Mouse (Mus musculus): Measurements from ENCODE around the gene Cd180. TPM values are rescaled to one million over a fixed set of nuclear protein-coding genes. Genes with fewer than 3 reads are reported as not detected.

Gene Cd180
- polyA plus RNA-seq, 1 experiment from 2014 or later = 0.62 TPM

- H3K27me3 ChIP-seq (ENCODE audit: control insufficient read depth, insufficient read depth, low read length) = no peaks in the 10 kb centered on the region
- no peaks in the 10 kb centered on the region; the same call in 1 of the 2 replicates for H3K4me1 ChIP-seq (ENCODE audit: control insufficient read depth, insufficient read depth, low read length)
- H3K9ac ChIP-seq (ENCODE audit: low read length) = no peak overlapping the region
- H3K4me3 ChIP-seq (ENCODE audit: low read length) = no peak overlapping the region
- H3K9me3 ChIP-seq (replicated peaks; ENCODE audit: control insufficient read depth, low read length) = no peaks in the 10 kb centered on the region
- peaks cover 49% of the 10 kb centered on the region for H3K36me3 ChIP-seq (ENCODE audit: control insufficient read depth, insufficient read depth)
- no peak overlapping the region for H3K4me2 ChIP-seq (ENCODE audit: low read depth, low read length)
- H3K27ac ChIP-seq (ENCODE audit: low read length) = no peak overlapping the region
- ATAC-seq (replicated peaks; ENCODE audit: extremely low read depth, insufficient read depth, low FRiP score) = no peak
- WGBS = 91% methylated on average over 10 of the region's 10 CpGs
These were observed 68.8 kb downstream of the Cd180 start for GRCm38 (mm10) chr13:102762203-102762602.

GRCm38 (mm10) chr13:102764218-102764617 lies 70.9 kb downstream of the Cd180 start:
- WGBS = 68% methylated on average over 1 of the region's 1 CpGs
- Histone ChIP-seq H3K27ac (ENCODE audit: low read length) (no peak overlapping the region), H3K4me2 (ENCODE audit: low read depth, low read length) (no peak overlapping the region), H3K4me1 (ENCODE audit: control insufficient read depth, insufficient read depth, low read length) (no peaks in the 10 kb centered on the region; the same call in 1 of the 2 replicates), H3K4me3 (ENCODE audit: low read length) (no peak overlapping the region), H3K9ac (ENCODE audit: low read length) (no peak overlapping the region), H3K9me3 (replicated peaks; ENCODE audit: control insufficient read depth, low read length) (no peaks in the 10 kb centered on the region), H3K27me3 (ENCODE audit: control insufficient read depth, insufficient read depth, low read length) (no peaks in the 10 kb centered on the region), H3K36me3 (ENCODE audit: control insufficient read depth, insufficient read depth) (peaks cover 46% of the 10 kb centered on the region)
- no peak for ATAC-seq (replicated peaks; ENCODE audit: extremely low read depth, insufficient read depth, low FRiP score)

GRCm38 (mm10) chr13:102765216-102765615 lies 71.9 kb downstream of the Cd180 start:
- Histone ChIP-seq H3K4me2 (ENCODE audit: low read depth, low read length) (no peak overlapping the region), H3K36me3 (ENCODE audit: control insufficient read depth, insufficient read depth) (peaks cover 41% of the 10 kb centered on the region), H3K9ac (ENCODE audit: low read length) (no peak overlapping the region), H3K9me3 (replicated peaks; ENCODE audit: control insufficient read depth, low read length) (no peaks in the 10 kb centered on the region), H3K27ac (ENCODE audit: low read length) (no peak overlapping the region), H3K27me3 (ENCODE audit: control insufficient read depth, insufficient read depth, low read length) (no peaks in the 10 kb centered on the region), H3K4me1 (ENCODE audit: control insufficient read depth, insufficient read depth, low read length) (no peaks in the 10 kb centered on the region; the same call in 1 of the 2 replicates), H3K4me3 (ENCODE audit: low read length) (no peak overlapping the region)
- 90% methylated on average over 11 of the region's 11 CpGs for WGBS
- no peak for ATAC-seq (replicated peaks; ENCODE audit: extremely low read depth, insufficient read depth, low FRiP score)

GRCm38 (mm10) chr13:102767110-102767509 lies 73.8 kb downstream of the Cd180 start:
- H3K9ac ChIP-seq (ENCODE audit: low read length) = no peak overlapping the region
- ATAC-seq (replicated peaks; ENCODE audit: extremely low read depth, insufficient read depth, low FRiP score) = no peak
- no peaks in the 10 kb centered on the region for H3K9me3 ChIP-seq (replicated peaks; ENCODE audit: control insufficient read depth, low read length)
- no peaks in the 10 kb centered on the region for H3K27me3 ChIP-seq (ENCODE audit: control insufficient read depth, insufficient read depth, low read length)
- H3K4me3 ChIP-seq (ENCODE audit: low read length) = no peak overlapping the region
- H3K36me3 ChIP-seq (ENCODE audit: control insufficient read depth, insufficient read depth) = peaks cover 41% of the 10 kb centered on the region
- 74% methylated on average over 7 of the region's 7 CpGs for WGBS
- no peaks in the 10 kb centered on the region; the same call in 1 of the 2 replicates for H3K4me1 ChIP-seq (ENCODE audit: control insufficient read depth, insufficient read depth, low read length)
- no peak overlapping the region for H3K4me2 ChIP-seq (ENCODE audit: low read depth, low read length)
- H3K27ac ChIP-seq (ENCODE audit: low read length) = no peak overlapping the region

- Histone ChIP-seq H3K27me3 (ENCODE audit: control insufficient read depth, insufficient read depth, low read length) (no peaks in the 10 kb centered on the region), H3K36me3 (ENCODE audit: control insufficient read depth, insufficient read depth) (peaks cover 47% of the 10 kb centered on the region), H3K4me3 (ENCODE audit: low read length) (no peak overlapping the region), H3K27ac (ENCODE audit: low read length) (no peak overlapping the region), H3K9me3 (replicated peaks; ENCODE audit: control insufficient read depth, low read length) (no peaks in the 10 kb centered on the region), H3K9ac (ENCODE audit: low read length) (no peak overlapping the region), H3K4me1 (ENCODE audit: control insufficient read depth, insufficient read depth, low read length) (no peaks in the 10 kb centered on the region; the same call in 1 of the 2 replicates), H3K4me2 (ENCODE audit: low read depth, low read length) (no peak overlapping the region)
- ATAC-seq (replicated peaks; ENCODE audit: extremely low read depth, insufficient read depth, low FRiP score) = no peak
- 93% methylated on average over 11 of the region's 11 CpGs for WGBS
These were observed 75.2 kb downstream of the Cd180 start for GRCm38 (mm10) chr13:102768512-102768911.

- H3K36me3 ChIP-seq (ENCODE audit: control insufficient read depth, insufficient read depth) = peaks cover 47% of the 10 kb centered on the region
- H3K27ac ChIP-seq (ENCODE audit: low read length) = no peak overlapping the region
- ATAC-seq (replicated peaks; ENCODE audit: extremely low read depth, insufficient read depth, low FRiP score) = no peak
- no peaks in the 10 kb centered on the region for H3K9me3 ChIP-seq (replicated peaks; ENCODE audit: control insufficient read depth, low read length)
- H3K4me2 ChIP-seq (ENCODE audit: low read depth, low read length) = no peak overlapping the region
- no peaks in the 10 kb centered on the region for H3K27me3 ChIP-seq (ENCODE audit: control insufficient read depth, insufficient read depth, low read length)
- WGBS = 66% methylated on average over 8 of the region's 8 CpGs
- H3K4me1 ChIP-seq (ENCODE audit: control insufficient read depth, insufficient read depth, low read length) = no peaks in the 10 kb centered on the region
- no peak overlapping the region for H3K4me3 ChIP-seq (ENCODE audit: low read length)
- H3K9ac ChIP-seq (ENCODE audit: low read length) = no peak overlapping the region
These were observed 76.8 kb downstream of the Cd180 start for GRCm38 (mm10) chr13:102770194-102770593.

GRCm38 (mm10) chr13:102773169-102773568 lies 79.8 kb downstream of the Cd180 start:
- ATAC-seq (replicated peaks; ENCODE audit: extremely low read depth, insufficient read depth, low FRiP score) = no peak
- Histone ChIP-seq H3K4me1 (ENCODE audit: control insufficient read depth, insufficient read depth, low read length) (no peaks in the 10 kb centered on the region), H3K4me2 (ENCODE audit: low read depth, low read length) (no peak overlapping the region), H3K27me3 (ENCODE audit: control insufficient read depth, insufficient read depth, low read length) (no peaks in the 10 kb centered on the region), H3K4me3 (ENCODE audit: low read length) (no peak overlapping the region), H3K9me3 (replicated peaks; ENCODE audit: control insufficient read depth, low read length) (no peaks in the 10 kb centered on the region), H3K9ac (ENCODE audit: low read length) (no peak overlapping the region), H3K27ac (ENCODE audit: low read length) (no peak overlapping the region), H3K36me3 (ENCODE audit: control insufficient read depth, insufficient read depth) (peaks cover 39% of the 10 kb centered on the region)
- 83% methylated on average over 9 of the region's 9 CpGs for WGBS

GRCm38 (mm10) chr13:102774786-102775201 lies 81.4 kb downstream of the Cd180 start:
- Histone ChIP-seq H3K4me3 (ENCODE audit: low read length) (no peak overlapping the region), H3K9ac (ENCODE audit: low read length) (no peak overlapping the region), H3K4me2 (ENCODE audit: low read depth, low read length) (no peak overlapping the region), H3K27me3 (ENCODE audit: control insufficient read depth, insufficient read depth, low read length) (no peaks in the 10 kb centered on the region), H3K9me3 (replicated peaks; ENCODE audit: control insufficient read depth, low read length) (no peaks in the 10 kb centered on the region), H3K36me3 (ENCODE audit: control insufficient read depth, insufficient read depth) (peaks cover 31% of the 10 kb centered on the region), H3K27ac (ENCODE audit: low read length) (no peak overlapping the region), H3K4me1 (ENCODE audit: control insufficient read depth, insufficient read depth, low read length) (no peaks in the 10 kb centered on the region)
- WGBS = 78% methylated on average over 7 of the region's 7 CpGs
- ATAC-seq (replicated peaks; ENCODE audit: extremely low read depth, insufficient read depth, low FRiP score) = no peak

- no peaks in the 10 kb centered on the region for H3K9me3 ChIP-seq (replicated peaks; ENCODE audit: control insufficient read depth, low read length)
- no peak overlapping the region for H3K4me2 ChIP-seq (ENCODE audit: low read depth, low read length)
- no peaks in the 10 kb centered on the region for H3K27me3 ChIP-seq (ENCODE audit: control insufficient read depth, insufficient read depth, low read length)
- H3K4me1 ChIP-seq (ENCODE audit: control insufficient read depth, insufficient read depth, low read length) = no peaks in the 10 kb centered on the region
- H3K9ac ChIP-seq (ENCODE audit: low read length) = no peak overlapping the region
- WGBS = 89% methylated on average over 6 of the region's 6 CpGs
- ATAC-seq (replicated peaks; ENCODE audit: extremely low read depth, insufficient read depth, low FRiP score) = no peak
- H3K36me3 ChIP-seq (ENCODE audit: control insufficient read depth, insufficient read depth) = peaks cover 31% of the 10 kb centered on the region
- H3K27ac ChIP-seq (ENCODE audit: low read length) = no peak overlapping the region
- no peak overlapping the region for H3K4me3 ChIP-seq (ENCODE audit: low read length)
These were observed 82.1 kb downstream of the Cd180 start for GRCm38 (mm10) chr13:102775506-102775905.
